Mouse (Mus musculus): ENCODE results near the gene Rims4. TPM values are rescaled to one million over a fixed set of nuclear protein-coding genes. Genes with fewer than 3 reads are reported as not detected.

Rims4 gene
- total and polyA plus RNA-seq, 2 experiments from 2014 or later, result 0.07 to 0.08 TPM

- 72% methylated on average over 11 of the region's 11 CpGs for WGBS
- TF ChIP-seq EP300 (IDR thresholded peaks at IDR 0.05; ENCODE audit: low read depth) (no peak), CTCF (IDR thresholded peaks at IDR 0.05; ENCODE audit: low read depth) (no peak)
Measured at GRCm38 (mm10) chr2:163890586-163890985, 27.9 kb downstream of the Rims4 start.

GRCm38 (mm10) chr2:163889411-163889810, 29.1 kb downstream of the Rims4 start:
- H3K9ac ChIP-seq (replicated peaks; ENCODE audit: low read depth, low read length), result no peak overlapping the region
- DNase-seq (ENCODE audit: low spot score), result peak; percentile 19
- peaks cover 7% of the 10 kb centered on the region; the same call in 1 of the 2 replicates for H3K27me3 ChIP-seq (ENCODE audit: control insufficient read depth, insufficient read depth, low read length)
- H3K4me2 ChIP-seq (ENCODE audit: low read depth, low read length), result no peak overlapping the region
- H3K9me3 ChIP-seq (replicated peaks; ENCODE audit: control insufficient read depth, low read length), result no peaks in the 10 kb centered on the region
- 29% methylated on average over 6 of the region's 6 CpGs for WGBS
- H3K36me3 ChIP-seq (replicated peaks; ENCODE audit: control insufficient read depth, insufficient read depth, low read length), result no peaks in the 10 kb centered on the region
- no peak overlapping the region for H3K27ac ChIP-seq (ENCODE audit: low read depth)
- ATAC-seq (ENCODE audit: insufficient read depth, low read depth), result no peak; the same call in 1 of the 2 replicates
- no peak overlapping the region for H3K4me3 ChIP-seq (ENCODE audit: low read depth, low read length)
- H3K4me1 ChIP-seq (ENCODE audit: control insufficient read depth, insufficient read depth), result no peaks in the 10 kb centered on the region
- TF ChIP-seq CTCF (IDR thresholded peaks at IDR 0.05; ENCODE audit: low read depth) (no peak), EP300 (IDR thresholded peaks at IDR 0.05; ENCODE audit: low read depth) (no peak)

More at GRCm38 (mm10) chr2:163890586-163890985, 27.9 kb downstream of the Rims4 start:
- Histone ChIP-seq H3K27me3 (ENCODE audit: control insufficient read depth, insufficient read depth, low read length) (peaks cover 9% of the 10 kb centered on the region; the same call in 1 of the 2 replicates), H3K4me3 (ENCODE audit: low read depth, low read length) (no peak overlapping the region), H3K36me3 (replicated peaks; ENCODE audit: control insufficient read depth, insufficient read depth, low read length) (no peaks in the 10 kb centered on the region), H3K4me1 (ENCODE audit: control insufficient read depth, insufficient read depth) (no peaks in the 10 kb centered on the region), H3K27ac (ENCODE audit: low read depth) (no peak overlapping the region), H3K4me2 (ENCODE audit: low read depth, low read length) (no peak overlapping the region), H3K9me3 (replicated peaks; ENCODE audit: control insufficient read depth, low read length) (no peaks in the 10 kb centered on the region), H3K9ac (replicated peaks; ENCODE audit: low read depth, low read length) (no peak overlapping the region)
- no peak for ATAC-seq (ENCODE audit: insufficient read depth, low read depth)
- no peak for DNase-seq (ENCODE audit: low spot score)

DNA sequence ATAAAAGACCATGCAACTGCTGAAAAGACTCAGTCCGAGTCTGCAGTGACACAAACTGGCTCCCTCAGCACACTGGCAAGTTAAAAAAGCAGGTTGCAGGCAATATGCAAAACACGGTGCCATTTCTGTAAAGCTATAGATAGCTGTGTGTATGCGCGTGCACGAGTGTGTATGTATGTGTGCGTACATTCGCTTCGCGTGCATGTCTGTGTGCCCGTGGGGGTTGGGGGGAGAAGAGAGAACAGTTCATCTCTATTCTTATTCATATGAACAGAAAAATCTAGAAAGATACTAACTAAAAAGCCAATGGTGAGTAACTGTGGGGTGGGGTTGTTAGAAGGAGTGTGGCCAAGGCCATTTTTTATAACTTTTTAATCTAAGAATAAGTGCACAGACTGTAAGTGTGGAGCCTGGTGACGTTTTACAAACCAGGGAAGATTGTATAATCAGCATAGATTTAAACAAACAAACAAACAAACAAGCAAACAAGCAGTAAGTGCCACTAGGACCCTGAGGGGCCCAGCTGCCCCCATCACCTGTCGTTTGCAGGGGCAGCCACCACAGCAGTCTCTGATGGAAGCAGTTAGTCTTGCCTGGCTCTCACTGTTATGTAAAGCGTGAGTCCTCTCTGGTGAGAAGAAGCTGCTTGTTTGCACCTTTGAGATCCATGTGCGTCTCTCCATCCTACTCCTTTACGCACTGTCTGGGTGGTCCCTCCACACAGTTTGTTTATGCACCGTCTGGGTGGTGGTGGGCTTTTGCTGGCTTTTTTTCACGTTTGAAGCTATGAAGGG, 35.4 kb downstream of the Rims4 start:
- no peaks in the 10 kb centered on the region for H3K4me1 ChIP-seq (ENCODE audit: control insufficient read depth, insufficient read depth)
- no peak overlapping the region for H3K4me2 ChIP-seq (ENCODE audit: low read depth, low read length)
- H3K27ac ChIP-seq (ENCODE audit: low read depth), result no peak overlapping the region
- H3K9ac ChIP-seq (replicated peaks; ENCODE audit: low read depth, low read length), result no peak overlapping the region
- H3K36me3 ChIP-seq (replicated peaks; ENCODE audit: control insufficient read depth, insufficient read depth, low read length), result no peaks in the 10 kb centered on the region
- 66% methylated on average over 17 of the region's 17 CpGs for WGBS
- peaks cover 12% of the 10 kb centered on the region for H3K27me3 ChIP-seq (ENCODE audit: control insufficient read depth, insufficient read depth, low read length)
- TF ChIP-seq EP300 (IDR thresholded peaks at IDR 0.05; ENCODE audit: low read depth) (no peak), CTCF (IDR thresholded peaks at IDR 0.05; ENCODE audit: low read depth) (no peak)
- no peak overlapping the region for H3K4me3 ChIP-seq (ENCODE audit: low read depth, low read length)
- DNase-seq (ENCODE audit: low spot score), result no peak
- ATAC-seq (ENCODE audit: insufficient read depth, low read depth), result no peak
- no peaks in the 10 kb centered on the region for H3K9me3 ChIP-seq (replicated peaks; ENCODE audit: control insufficient read depth, low read length)

- ATAC-seq (ENCODE audit: insufficient read depth, low read depth), result no peak
- Histone ChIP-seq H3K27me3 (ENCODE audit: control insufficient read depth, insufficient read depth, low read length) (peaks cover 14% of the 10 kb centered on the region), H3K4me3 (ENCODE audit: low read depth, low read length) (no peak overlapping the region), H3K4me1 (ENCODE audit: control insufficient read depth, insufficient read depth) (no peaks in the 10 kb centered on the region), H3K36me3 (replicated peaks; ENCODE audit: control insufficient read depth, insufficient read depth, low read length) (no peaks in the 10 kb centered on the region), H3K4me2 (ENCODE audit: low read depth, low read length) (no peak overlapping the region), H3K9me3 (replicated peaks; ENCODE audit: control insufficient read depth, low read length) (no peaks in the 10 kb centered on the region), H3K9ac (replicated peaks; ENCODE audit: low read depth, low read length) (no peak overlapping the region), H3K27ac (ENCODE audit: low read depth) (no peak overlapping the region)
- DNase-seq (ENCODE audit: low spot score), result no peak
- TF ChIP-seq CTCF (IDR thresholded peaks at IDR 0.05; ENCODE audit: low read depth), result no peak
- WGBS, result 58% methylated on average over 6 of the region's 6 CpGs
Measured at GRCm38 (mm10) chr2:163880891-163881290, 37.6 kb downstream of the Rims4 start.

GRCm38 (mm10) chr2:163876830-163877498, 41.5 kb downstream of the Rims4 start:
- 0 out of 2 replicates have a peak, but pooled peaks cover 9% of the 10 kb centered on the region for H3K27me3 ChIP-seq (ENCODE audit: control insufficient read depth, insufficient read depth, low read length)
- no peak overlapping the region for H3K4me3 ChIP-seq (ENCODE audit: low read depth, low read length)
- ATAC-seq (ENCODE audit: insufficient read depth, low read depth) (no peak), DNase-seq (ENCODE audit: low spot score) (no peak)
- H3K4me2 ChIP-seq (ENCODE audit: low read depth, low read length), result no peak overlapping the region
- H3K36me3 ChIP-seq (replicated peaks; ENCODE audit: control insufficient read depth, insufficient read depth, low read length), result no peaks in the 10 kb centered on the region
- H3K9ac ChIP-seq (replicated peaks; ENCODE audit: low read depth, low read length), result no peak overlapping the region
- TF ChIP-seq EP300 (IDR thresholded peaks at IDR 0.05; ENCODE audit: low read depth) (no peak), CTCF (IDR thresholded peaks at IDR 0.05; ENCODE audit: low read depth) (no peak)
- no peaks in the 10 kb centered on the region for H3K4me1 ChIP-seq (ENCODE audit: control insufficient read depth, insufficient read depth)
- no peaks in the 10 kb centered on the region for H3K9me3 ChIP-seq (replicated peaks; ENCODE audit: control insufficient read depth, low read length)
- WGBS, result 68% methylated on average over 14 of the region's 14 CpGs
- H3K27ac ChIP-seq (ENCODE audit: low read depth), result no peak overlapping the region

All from heart, postnatal 0 days (tissue).